Mouse (Mus musculus) left cerebral cortex, postnatal 14 days (tissue): ENCODE results near the gene Lrrc8d. TPM values are rescaled to one million over a fixed set of nuclear protein-coding genes. Genes with fewer than 3 reads are reported as not detected.

ENCODE experiments used
- DNase-seq, 2 experiments: peaks; one replicate each; pipeline ENCODE4 v3.0.0; 2021 to 2022; ENCODE audit warnings: low spot score in 2 of 2, mixed read lengths in 1 of 2
- intact Hi-C: fragments of 180-260 bp; cut with DNase I; formaldehyde crosslinking; loops from one replicate; pipeline ENCODE4 v1.15.1; 2025
- long read RNA-seq, 2 experiments: library from polyadenylated mRNA; stranded (forward); transcript quantifications; one replicate each; pipeline ENCODE4 v2.0.0; 2021
- total RNA-seq, 2 experiments: library from RNA; stranded (reverse); gene quantifications; 2 replicates each; pipeline ENCODE4 v1.2.3; 2021

Gene Lrrc8d
- 10 to 100 TPM; 34.9 to 45.6 TPM for total RNA-seq
- long read RNA-seq, experiment 1, transcript Lrrc8d-201 (3 exons, 3,923 nt) = major isoform, 18 of 27 reads
- long read RNA-seq, experiment 1, partial matches to known transcripts = 6 of 27 reads
- long read RNA-seq, experiment 1, other reads (novel, unspliced or antisense) = 2 of 27 reads
- long read RNA-seq, experiment 2, transcript Lrrc8d-201 (3 exons, 3,923 nt) = major isoform, 16 of 23 reads
- long read RNA-seq, experiment 2, partial matches to known transcripts = 0 of 23 reads
- long read RNA-seq, experiment 2, other reads (novel, unspliced or antisense) = 4 of 23 reads

- intact Hi-C loops = no loop called here
- peak; percentile 91 for DNase-seq
Observed at GRCm38 (mm10) chr5:105699141-105700069, at the start of gene Lrrc8d. TSS of gene Lrrc8d (plus strand) at chr5:105699969.

- DNase-seq = no peak
- intact Hi-C loops = no loop called here
Observed at GRCm38 (mm10) chr5:105650728-105651479, 48.9 kb upstream of the Lrrc8d start.

- intact Hi-C loops = no loop called here
- DNase-seq = no peak
Observed at GRCm38 (mm10) chr5:105651561-105651991, 48.2 kb upstream of the Lrrc8d start.

DNA sequence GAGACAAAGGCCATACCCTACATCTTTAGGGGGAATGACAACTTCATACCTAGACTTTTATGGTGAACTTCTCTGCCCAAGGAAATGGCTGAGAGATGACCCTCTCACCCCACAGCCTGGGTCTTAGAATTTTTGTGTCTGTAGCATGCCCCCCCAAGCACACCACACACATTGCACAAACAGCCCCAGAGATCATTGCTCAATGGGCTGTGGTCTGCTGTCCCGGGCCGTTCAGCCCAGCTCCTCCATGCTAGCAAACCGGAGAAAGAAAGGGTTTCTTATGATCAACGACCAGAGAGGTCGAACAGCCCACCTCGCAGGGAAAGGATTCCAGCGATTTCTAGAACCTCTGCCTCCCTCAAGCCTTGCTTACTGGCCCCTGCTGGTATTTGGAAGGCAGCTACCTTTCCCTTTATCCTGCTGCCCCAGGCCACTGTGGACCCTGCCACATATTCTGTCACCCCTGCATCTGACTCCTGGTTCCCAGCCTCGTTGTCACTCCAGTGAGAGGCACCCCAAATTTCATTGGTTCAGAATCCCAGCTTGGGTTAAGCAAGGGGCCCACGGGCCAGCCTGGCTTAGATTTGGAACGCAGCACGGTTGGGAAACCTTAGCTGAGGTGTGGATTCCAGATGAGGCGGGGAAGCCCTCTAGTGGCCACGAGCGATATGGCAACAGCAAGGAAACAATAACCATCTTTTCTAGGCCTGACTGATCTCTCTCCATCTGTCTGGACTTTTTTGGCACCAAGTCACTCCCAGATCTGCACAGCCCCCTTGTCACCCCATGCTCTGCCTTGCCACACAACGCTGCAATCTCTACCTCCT, 45.3 kb upstream of the Lrrc8d start:
- peak; percentile 84 to 91 for DNase-seq
- intact Hi-C loops = loop anchor here (1.0 to 5.0 kb wide), 3 partner anchors 135 to 250 kb away; partner anchors contain the start of gene Lrrc8c

GRCm38 (mm10) chr5:105655100-105655734, 44.6 kb upstream of the Lrrc8d start:
- no peak for DNase-seq
- intact Hi-C loops = loop anchor here (2.0 to 5.0 kb wide), 2 partner anchors 163 to 250 kb away; no protein-coding TSS in a partner anchor

DNA sequence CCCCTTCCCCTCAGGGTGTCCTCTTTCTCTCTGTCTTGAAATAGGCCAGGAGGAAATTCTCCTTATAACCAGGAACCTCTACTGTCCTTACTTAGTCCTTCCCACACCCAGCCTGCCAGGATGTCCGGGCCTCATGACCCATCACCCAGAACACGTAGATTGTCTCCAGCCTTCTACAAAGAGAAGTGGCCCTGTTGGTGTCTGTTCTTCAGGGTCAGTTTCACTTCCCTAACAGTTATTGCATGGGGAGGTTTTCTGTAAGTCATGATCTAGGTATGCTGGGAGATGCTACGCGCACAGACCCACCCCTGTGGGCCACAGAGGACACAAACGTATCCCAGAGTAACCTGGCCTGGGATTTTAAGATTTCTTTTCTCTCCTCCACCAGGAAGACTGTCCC, 37.9 kb upstream of the Lrrc8d start:
- intact Hi-C loops = no loop called here
- DNase-seq = no peak

DNA sequence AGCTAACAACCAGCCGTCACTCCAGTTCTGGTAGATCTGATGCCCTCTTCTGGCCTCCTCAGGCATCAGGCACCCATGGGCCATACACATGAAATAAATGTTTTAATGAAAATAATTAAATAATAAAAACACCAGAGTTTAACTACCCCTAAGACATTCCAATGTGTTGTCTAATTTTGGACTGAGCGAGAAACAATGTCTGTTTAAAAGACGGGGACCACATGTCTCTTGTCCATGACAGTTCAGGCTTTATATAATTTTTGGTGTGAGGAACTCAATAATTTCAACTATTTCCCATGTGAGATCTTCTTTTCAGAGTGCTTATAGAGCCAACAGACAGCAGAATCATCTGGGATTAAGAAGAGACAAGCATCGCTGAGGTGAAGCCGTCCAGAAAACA, 32.8 kb upstream of the Lrrc8d start:
- intact Hi-C loops = no loop called here

DNA sequence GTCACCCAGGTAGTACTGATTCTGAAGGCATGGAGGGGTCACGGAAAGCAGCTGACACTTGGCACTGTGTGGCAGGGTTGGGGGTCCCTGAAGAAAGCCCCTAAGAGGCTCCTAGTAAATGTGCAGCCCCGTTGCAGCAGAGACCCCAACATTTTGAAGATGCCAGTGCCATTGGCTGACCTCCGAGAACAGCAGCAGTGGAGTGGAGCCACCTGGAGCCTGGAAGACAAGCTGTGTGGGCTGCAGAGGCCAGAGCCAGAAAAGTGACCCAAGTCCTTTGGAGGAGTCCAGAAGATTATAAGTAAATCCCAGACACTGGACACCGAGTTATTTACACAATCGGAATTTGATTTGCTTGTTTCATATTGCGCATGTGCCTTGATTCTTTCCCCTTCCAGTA, 32.4 kb upstream of the Lrrc8d start:
- intact Hi-C loops = no loop called here

More for the DNA sequence above, 32.8 kb upstream of the Lrrc8d start:
- no peak for DNase-seq

DNA sequence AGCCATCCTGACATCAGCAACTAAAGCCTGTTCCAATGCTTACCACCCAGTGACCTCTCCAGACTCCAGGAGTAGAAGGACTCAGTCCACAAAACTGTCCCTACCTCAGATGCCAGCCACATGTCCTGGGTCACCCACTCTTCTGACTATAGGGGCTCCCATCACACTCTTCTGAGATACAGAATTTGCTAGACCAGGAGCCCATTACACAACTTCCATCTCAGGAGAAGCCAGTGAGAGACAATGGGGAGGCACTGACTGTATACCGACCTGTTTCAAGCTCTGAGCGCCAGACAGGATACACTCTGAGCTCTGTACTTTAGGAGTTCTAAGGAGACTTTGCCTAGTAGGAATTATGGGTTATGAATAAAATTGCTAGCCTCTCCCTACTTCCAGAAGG, 30.7 kb upstream of the Lrrc8d start:
- intact Hi-C loops = no loop called here
- no peak for DNase-seq

More for the DNA sequence above, 32.4 kb upstream of the Lrrc8d start:
- DNase-seq = no peak

DNA sequence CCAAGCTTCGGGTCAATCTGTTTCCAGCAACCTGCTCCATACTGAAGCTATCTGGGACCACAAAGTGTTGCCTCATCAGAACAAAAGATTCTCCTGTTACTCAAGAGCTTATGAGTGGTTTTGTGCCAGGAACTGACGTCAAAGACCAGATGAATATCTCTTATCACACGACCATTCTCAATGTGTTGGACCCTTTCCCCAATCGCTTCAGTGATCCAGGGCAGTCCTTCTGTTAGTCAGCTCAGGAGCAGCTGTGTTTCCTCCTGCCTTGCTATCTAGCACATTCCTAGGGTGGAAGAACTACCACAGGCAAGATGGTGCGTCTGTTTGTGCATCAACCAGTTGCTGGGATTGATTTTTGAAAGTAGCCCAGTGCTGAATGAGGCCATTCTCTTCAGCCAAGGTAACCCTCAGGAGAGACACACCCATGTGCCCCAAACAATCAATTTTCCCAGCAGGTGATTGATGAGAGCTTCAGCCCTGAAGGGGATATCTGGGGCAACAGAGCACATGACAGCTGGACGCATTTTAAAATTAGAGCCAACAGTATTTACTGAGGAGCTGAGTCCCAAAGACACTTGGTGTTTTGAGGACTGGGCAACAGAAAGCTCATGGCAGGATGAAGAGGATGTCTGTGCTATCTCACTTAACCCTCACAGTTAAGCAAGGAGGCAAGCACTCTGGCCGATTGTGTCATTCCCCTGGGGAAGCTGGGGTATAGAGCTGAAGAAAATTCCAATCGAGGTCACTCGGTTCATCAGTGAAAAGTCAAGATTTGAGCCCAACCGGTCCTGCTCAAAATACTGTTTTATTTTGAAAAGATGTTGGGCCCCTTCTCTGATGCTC, 30.0 kb upstream of the Lrrc8d start:
- DNase-seq = no peak
- intact Hi-C loops = no loop called here

GRCm38 (mm10) chr5:105672332-105672731, 27.4 kb upstream of the Lrrc8d start:
- intact Hi-C loops = no loop called here

DNA sequence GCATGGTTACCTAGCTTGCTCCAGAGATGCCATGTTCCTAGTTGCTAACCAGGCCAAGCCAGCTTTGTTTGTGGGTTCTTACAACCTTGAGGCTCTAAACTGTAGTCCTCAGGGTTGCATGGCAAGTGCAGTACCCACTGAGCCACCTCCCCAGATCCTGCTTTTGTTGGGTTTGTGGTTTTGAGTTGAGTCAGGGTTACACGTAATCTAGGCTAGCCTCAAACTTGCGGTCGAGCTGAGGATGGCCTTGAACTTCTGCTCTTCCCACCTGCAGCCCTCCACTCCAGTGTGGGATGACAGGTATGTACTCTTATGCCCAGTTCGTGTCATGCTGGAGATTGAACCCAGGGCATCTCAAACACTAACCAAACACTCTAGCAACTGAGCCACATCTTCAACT, 24.3 kb upstream of the Lrrc8d start:
- intact Hi-C loops = no loop called here
- DNase-seq = no peak

More at GRCm38 (mm10) chr5:105672332-105672731, 27.4 kb upstream of the Lrrc8d start:
- DNase-seq = no peak

GRCm38 (mm10) chr5:105677071-105677470, 22.7 kb upstream of the Lrrc8d start:
- intact Hi-C loops = no loop called here
- DNase-seq = peak in 1 of 2 experiments; percentile 59

DNA sequence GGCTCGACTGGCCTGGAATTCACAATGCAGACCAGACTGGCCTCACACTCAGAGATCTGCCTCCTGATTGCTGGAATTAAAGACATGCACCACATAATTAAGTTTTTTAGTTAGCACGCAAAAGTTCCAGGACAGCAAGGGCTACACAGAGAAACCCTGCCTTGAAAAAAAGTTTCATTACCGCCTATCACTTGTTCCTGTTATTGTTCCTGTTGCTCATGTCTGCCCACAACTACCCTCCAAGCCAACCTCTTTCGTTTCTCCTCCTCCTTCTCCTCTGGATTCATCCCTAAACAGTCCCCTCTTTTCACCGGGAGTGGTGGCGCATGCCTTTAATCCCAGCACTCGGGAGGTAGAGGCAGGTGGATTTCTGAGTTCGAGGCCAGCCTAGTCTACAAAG, 21.5 kb upstream of the Lrrc8d start:
- intact Hi-C loops = no loop called here

GRCm38 (mm10) chr5:105679261-105679660, 20.5 kb upstream of the Lrrc8d start:
- no peak for DNase-seq
- intact Hi-C loops = no loop called here

More for the DNA sequence above, 21.5 kb upstream of the Lrrc8d start:
- DNase-seq = no peak

DNA sequence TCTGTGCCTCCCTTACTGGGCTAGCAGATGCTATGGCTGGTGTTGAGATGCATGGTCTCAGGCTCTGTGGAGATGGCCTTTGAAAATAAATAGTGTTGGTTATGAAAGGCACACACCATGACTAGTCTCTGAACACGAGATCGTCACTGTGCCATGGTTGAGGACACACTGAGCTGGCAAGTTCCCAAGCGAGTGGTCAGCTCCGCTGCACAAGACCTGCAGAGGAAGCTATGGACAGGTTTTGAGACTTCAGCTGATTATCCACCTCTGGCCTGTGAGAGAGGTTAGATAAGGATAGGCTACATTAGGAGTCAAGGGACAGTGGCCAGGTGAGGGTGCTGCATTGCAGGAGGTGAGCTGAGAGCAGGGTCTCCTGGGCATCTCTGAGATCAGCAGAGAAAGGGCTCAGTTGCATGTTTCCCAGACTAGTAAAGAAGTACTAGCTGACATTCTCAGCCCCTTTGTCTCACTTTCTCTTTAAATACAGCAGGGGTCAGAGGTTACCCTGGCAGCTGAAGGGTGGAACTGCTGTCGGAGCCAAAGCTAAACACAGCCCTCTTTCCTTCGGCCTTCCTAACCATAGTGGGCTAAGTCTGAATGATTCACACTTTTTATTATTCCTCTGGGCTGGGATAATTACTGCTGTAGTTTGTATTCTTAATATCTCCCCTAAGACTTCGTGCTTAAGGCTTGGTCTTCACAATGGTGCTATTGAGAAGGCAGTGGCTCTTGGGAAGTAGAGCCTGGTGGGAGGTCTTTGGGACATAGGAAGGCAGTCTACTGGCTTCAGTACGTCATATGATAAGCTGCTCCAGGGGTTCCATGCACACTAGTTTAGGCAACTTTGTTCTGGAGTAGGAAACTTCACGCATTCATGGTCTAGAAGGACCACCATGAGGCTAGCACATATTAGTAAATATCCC, 19.6 kb upstream of the Lrrc8d start:
- DNase-seq = no peak
- intact Hi-C loops = no loop called here
